Mouse (Mus musculus) bone marrow macrophage, adult 2 months (primary cell): ENCODE results near the gene Pcdh19.

ENCODE experiments used
- CTCF ChIP-seq: IDR thresholded peaks from 2 replicates; pipeline ENCODE4 v1.5.1; 2012; ENCODE audit warnings: low read depth, mild to moderate bottlenecking, low read length, moderate library complexity
- POLR2A ChIP-seq: IDR thresholded peaks from 2 replicates; pipeline ENCODE4 v1.6.1; 2012; ENCODE audit warnings: mild to moderate bottlenecking, low read depth, low read length, borderline replicate concordance

DNA sequence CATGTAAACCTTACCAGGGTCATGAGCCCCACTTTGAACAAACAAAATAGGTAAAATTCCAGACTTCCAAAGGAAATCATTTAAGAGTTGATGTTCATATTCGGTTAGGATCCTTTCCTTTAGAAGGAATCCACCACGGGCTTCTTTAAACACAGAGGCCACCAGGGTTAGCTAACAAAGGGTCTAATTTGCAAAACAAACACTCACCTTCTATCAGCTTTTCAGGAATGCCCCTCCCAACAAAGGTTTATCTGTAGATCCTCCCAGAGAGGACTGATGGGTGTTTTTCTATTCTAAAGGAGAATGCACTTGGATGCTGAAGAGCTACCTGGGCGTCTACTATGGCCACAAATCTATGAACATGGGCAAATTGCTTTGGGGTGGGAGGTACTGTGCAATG, 15.0 kb downstream of the Pcdh19 start:
- TF ChIP-seq CTCF (no peak), POLR2A (no peak)
